Mouse (Mus musculus) hematopoietic stem cell, adult 5-6 weeks (primary cell): ENCODE measurements at regions not wholly inside any gene's neighbourhood (a gene's known extent, or its start where the extent isn't known, plus 50 kb on each side); places are given as distances from the start of the nearest gene placed in this dataset.

Source experiments
- ATAC-seq, 2 experiments: fragments of 125-278 bp in 1 of 2; replicated peaks in 1 of 2; 2 replicates each; pipeline ENCODE4 v1.8.0; 2016 to 2017; ENCODE audit warnings: inconsistent platforms in 2 of 2, mild to moderate bottlenecking in 2 of 2, moderate number of reproducible peaks in 2 of 2, low read depth in 1 of 2, moderate TSS enrichment in 1 of 2; ENCODE audit not compliant: low FRiP score in 2 of 2, poor library complexity in 2 of 2, severe bottlenecking in 2 of 2, insufficient read depth in 1 of 2, low TSS enrichment in 1 of 2

GRCm38 (mm10) chr4:95166503-95166902, 114.5 kb upstream of the Jun start:
- ATAC-seq = no peak

GRCm38 (mm10) chr4:95167216-95167615, 115.2 kb upstream of the Jun start:
- no peak for ATAC-seq

- ATAC-seq = no peak
Observed at GRCm38 (mm10) chr4:95169702-95170101, 117.7 kb upstream of the Jun start.

GRCm38 (mm10) chr4:95177753-95178152, 125.7 kb upstream of the Jun start:
- ATAC-seq = 0 out of 4 replicates have a peak, but pooled peaks of 1 of the 2 experiments have one; percentile 22

- no peak for ATAC-seq
Observed at GRCm38 (mm10) chr4:95178467-95178866, 126.4 kb upstream of the Jun start.

GRCm38 (mm10) chr4:95178900-95179299, 126.9 kb upstream of the Jun start:
- ATAC-seq = no peak

GRCm38 (mm10) chr4:95180446-95180845, 128.4 kb upstream of the Jun start:
- ATAC-seq = no peak

- ATAC-seq = no peak; a peak in 1 of 4 replicates
Observed at GRCm38 (mm10) chr4:95180999-95181398, 129.0 kb upstream of the Jun start.

GRCm38 (mm10) chr4:95184180-95184579, 132.2 kb upstream of the Jun start:
- no peak for ATAC-seq

- no peak for ATAC-seq
Observed at GRCm38 (mm10) chr4:95185113-95185915, 133.3 kb upstream of the Jun start.

GRCm38 (mm10) chr4:95185916-95186200, 133.8 kb upstream of the Jun start:
- ATAC-seq = no peak

GRCm38 (mm10) chr4:95188107-95188506, 136.1 kb upstream of the Jun start:
- no peak for ATAC-seq

GRCm38 (mm10) chr4:95191654-95192406, 139.8 kb upstream of the Jun start:
- ATAC-seq = no peak

- ATAC-seq = no peak
Observed at GRCm38 (mm10) chr4:95192562-95192961, 140.5 kb upstream of the Jun start.

- ATAC-seq = peak; percentile 79 to 81
Observed at GRCm38 (mm10) chr4:95193028-95193427, 141.0 kb upstream of the Jun start.

- no peak for ATAC-seq
Observed at GRCm38 (mm10) chr4:95193473-95193872, 141.5 kb upstream of the Jun start.

- no peak for ATAC-seq
Observed at GRCm38 (mm10) chr4:95194621-95195455, 142.8 kb upstream of the Jun start.

GRCm38 (mm10) chr4:95196106-95196505, 144.1 kb upstream of the Jun start:
- peak; percentile 12 to 26; a peak in 1 of 4 replicates for ATAC-seq
